Mouse (Mus musculus): ENCODE data around the gene Trim7.
"Not testable (repeated sequence)": the region's sequence is repeated elsewhere in the genome, so short reads cannot be mapped to it uniquely, and the experiment has no call there.

Trim7 gene

GRCm38 (mm10) chr11:48827926-48828325, 2.0 kb downstream of the Trim7 start:
- DNase-seq = no peak

GRCm38 (mm10) chr11:48830279-48830678, 4.3 kb downstream of the Trim7 start:
- DNase-seq = no peak

- no peak for DNase-seq
Measured at GRCm38 (mm10) chr11:48831273-48831672, 5.3 kb downstream of the Trim7 start.

DNA sequence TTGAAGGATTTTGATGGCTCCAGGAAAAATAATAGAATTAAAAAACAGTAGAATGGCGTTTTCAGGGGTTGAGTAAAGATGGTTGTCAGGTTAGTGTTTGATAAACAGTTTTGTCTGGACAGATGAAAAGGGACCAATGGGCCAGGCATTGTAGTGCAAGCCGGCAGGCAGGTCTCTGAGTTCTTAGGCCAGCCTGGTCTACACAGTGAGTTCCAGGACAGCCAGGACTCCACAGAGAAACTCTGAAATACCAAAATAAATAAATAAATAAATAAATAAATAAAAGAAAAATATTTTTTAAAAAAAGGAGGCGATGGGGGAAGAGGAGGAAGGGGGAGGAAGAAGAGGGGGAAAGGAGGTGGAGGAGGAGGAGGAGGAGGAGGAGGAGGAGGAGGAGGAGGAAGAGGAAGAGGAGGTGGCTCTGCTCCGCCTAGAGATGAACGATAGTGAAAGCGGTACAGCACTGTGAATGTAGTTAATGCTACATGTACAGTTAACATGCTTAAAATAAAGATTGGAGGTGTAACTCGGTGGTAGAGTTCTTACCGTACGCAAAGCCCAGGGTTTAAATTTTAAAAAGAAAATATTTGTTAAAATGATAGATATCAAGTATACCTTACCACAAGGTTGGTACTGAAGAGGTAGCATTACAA, 7.3 kb downstream of the Trim7 start:
- no peak for DNase-seq

GRCm38 (mm10) chr11:48833731-48834639, 8.0 kb downstream of the Trim7 start:
- peak; percentile 92 to 95 for DNase-seq

GRCm38 (mm10) chr11:48835923-48836322, 10.0 kb downstream of the Trim7 start:
- peak in 1 of 2 experiments; percentile 39 for DNase-seq

GRCm38 (mm10) chr11:48836990-48837309, 11.0 kb downstream of the Trim7 start:
- peak; percentile 69 to 92 for DNase-seq

DNA sequence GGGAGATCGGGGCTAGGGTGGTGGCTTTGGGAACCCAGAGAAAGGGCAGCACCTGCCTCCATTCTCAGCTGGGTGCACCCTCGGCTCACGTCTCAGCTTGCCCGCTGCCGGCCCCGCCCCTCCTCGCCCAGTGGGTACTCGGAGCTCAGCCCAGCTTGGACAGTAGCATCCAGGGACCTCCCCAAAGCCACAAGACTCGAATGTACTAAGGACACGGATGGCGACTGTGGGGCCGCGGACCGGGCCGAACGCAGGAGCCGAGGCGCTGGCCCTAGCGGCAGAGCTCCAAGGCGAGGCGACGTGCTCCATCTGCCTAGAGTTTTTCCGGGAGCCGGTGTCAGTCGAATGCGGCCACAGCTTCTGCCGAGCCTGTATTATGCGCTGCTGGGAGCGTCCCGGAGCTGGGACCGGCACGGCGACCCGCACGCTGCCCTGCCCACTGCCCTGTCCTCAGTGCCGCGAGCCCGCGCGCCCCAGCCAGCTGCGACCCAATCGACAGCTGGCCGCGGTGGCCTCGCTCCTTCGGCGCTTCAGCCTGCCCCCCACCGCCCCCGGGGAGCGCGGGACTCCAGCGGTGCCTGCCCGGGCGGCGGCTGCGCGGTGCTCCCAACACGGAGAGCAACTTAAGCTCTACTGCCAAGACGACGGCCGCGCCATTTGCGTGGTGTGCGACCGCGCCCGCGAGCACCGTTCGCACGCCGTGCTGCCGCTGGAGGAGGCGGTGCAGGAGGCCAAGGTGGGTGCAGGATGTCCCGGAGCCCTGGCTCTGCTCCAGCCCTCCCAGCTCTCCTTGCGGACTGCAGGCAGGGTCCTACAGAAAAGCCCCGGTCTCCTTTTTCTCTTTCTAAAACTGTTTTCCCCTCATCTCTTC, 11.6 kb downstream of the Trim7 start:
- peak; percentile 83 to 91 for DNase-seq

DNA sequence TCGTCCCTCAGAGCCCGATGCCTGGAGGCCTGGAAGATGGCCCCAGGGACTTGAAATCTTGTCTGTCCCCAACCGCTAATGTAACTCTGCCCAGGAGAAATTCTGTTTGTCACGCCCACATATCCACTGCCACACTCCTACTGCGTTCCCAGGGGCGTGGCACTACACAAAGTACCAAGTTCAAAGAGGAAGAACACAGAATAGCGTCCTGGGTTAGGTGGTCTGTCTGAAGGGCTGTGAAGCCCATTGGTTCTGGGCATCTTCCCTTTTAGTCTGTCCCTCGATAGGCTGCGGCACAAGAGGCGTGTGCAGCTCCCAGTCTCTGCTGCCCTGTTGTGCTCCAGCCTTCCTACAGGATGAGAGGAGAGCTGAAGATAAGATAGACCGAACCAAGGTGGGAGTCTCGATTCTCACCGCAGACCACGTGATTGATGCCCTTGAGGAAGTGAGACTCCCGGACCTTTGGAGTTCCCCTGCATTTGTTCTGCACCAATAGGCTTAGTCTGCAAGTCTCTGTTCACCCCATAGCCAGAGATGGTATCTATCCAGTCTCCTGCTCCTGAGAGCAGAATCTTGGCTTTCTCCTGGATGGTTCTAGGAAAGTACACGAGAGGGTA, 12.3 kb downstream of the Trim7 start:
- DNase-seq = peak; percentile 64 to 80

DNA sequence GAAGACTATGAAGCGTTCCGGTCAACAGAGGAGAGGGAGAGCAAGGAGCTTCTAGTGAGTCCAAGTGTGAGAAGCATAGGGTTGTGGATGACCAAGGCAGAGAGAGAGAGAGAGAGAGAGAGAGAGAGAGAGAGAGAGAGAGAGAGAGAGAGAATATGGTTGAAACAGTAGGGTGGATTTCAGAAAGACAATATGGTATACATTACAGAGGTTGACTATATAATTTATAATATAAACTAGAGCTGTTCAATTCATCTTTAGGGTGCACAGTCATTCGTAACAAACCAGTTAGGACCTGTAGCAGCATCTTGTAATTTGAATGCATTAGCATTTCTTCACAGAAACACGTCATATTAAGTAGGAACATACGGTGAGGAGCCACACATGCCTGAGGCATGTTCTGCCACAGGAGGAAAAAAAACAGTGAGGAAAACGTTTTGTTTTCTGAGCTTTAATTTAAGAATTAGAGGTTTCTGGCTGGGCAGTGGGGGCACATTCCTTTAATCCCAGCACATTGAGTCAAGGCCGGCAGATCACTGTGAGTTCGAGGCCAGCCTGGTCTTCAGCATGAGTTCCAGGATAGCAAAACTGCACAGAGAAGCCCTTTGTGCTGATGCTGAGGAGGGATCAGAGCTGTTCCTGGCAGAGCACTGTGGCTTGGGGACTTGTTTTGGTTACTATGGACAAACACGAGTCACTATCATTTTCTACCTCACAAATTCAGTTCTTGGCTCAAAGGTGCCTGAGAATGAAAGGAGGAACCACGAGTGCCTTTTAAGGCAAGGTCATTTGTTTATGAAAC, 13.1 kb downstream of the Trim7 start:
- DNase-seq = no peak

DNA sequence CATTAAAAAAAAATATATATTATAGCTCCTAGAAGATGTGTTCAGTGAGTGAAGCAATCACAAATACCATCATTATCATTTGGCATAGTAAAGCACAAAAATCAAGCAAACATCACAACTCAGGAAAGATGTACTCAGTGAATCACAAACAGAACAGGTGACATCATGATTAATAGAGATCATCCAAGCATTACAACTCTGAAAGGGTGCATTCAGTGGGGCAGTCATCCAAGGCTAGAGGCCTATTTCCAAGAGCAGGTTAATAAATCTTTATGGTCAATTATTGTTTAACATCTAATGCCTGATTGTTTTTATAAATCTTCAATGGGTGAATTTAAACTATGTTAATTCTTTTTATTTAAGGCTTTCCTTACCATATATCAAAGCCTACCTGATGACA, 14.9 kb downstream of the Trim7 start:
- DNase-seq = peak; percentile 61 to 80

DNA sequence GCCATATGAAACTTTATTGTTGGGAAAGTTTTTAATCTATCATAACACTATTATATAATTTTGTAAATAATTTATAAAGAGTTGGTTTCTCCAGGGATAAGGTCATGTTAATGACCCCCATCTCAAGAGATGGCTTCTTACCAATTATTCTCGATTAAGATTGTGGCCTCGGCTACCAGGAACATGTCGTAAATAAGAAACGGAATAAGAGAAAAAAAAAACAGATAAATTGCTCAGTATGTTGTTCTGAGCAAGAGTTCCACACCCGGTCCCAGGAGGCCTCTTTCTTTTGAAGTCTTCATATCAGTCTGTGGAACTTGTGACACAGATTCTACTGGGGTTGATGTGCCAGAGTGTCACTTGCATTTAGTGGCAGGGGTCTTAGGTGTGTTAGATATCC, 15.3 kb downstream of the Trim7 start:
- no peak for DNase-seq

DNA sequence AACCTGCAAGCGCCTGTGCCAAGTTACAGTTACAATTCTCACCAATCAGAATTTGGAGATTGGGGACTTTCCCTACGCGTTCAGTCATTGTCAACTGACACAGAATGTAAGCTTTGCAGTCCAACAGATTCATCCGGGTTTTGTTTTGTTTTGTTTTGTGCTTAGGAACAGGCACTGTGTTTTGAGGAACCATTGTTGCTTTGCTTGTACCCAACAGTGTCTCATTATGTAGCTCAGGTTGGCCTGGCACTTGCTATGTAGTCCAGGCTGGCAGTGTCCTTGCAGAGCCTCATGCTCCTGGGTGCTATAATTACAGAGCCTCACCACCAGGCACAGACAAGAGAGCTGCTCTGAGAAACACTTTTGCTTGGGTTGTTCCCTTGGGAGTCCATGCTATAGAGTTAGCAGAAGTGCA, 16.4 kb downstream of the Trim7 start:
- no peak for DNase-seq

GRCm38 (mm10) chr11:48843202-48843601, 17.3 kb downstream of the Trim7 start:
- peak; percentile 66 to 89 for DNase-seq

DNA sequence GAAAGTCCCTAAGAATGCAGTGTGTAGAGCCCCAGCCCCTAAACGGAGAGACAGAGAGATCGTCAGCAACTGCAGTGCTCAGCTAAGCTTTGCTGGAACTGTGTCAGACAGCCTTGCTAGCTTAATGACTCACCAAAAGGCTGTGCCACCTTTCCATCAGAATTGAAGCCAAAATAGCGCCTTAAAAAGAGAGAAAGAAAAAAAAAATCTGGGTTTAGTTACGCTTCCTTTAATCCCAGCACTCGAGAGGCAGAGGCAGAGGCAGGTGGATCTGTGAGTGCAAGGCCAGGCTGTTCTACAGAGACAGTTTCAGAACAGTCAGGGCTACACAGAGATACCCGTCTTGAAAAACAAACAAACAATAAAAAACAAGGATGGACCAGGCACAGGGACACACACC, 18.4 kb downstream of the Trim7 start:
- peak; percentile 56 to 68 for DNase-seq

DNA sequence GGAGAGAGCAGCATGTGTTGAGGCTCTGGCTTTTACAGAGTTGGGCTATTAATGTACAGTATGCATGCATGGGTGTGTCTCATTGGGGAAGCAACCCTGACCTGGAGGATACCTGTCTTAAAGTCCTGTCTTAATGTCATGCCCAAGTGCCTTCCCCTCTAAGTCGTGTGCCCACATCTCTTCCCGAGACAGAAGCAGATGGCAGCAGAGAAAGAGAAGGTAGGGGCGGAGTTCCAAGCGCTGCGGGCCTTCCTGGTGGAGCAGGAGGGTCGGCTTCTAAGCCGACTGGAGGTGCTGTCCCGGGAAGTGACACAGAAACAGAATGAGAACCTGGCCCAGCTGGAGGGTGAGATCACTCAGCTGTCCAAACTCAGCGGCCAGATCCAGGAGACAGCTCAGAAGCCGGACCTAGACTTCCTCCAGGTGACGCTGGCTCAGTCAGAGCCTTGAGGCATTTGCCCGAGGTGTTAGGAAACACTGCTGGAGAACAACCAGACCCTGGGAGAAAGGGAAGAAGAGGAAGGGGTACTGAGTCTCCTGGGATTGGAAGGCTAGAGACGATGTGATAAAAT, 19.4 kb downstream of the Trim7 start:
- DNase-seq = peak in 1 of 2 experiments; percentile 16

GRCm38 (mm10) chr11:48846362-48846761, 20.4 kb downstream of the Trim7 start:
- DNase-seq = not testable (repeated sequence)

GRCm38 (mm10) chr11:48846881-48847280, 20.9 kb downstream of the Trim7 start:
- DNase-seq = no peak

DNA sequence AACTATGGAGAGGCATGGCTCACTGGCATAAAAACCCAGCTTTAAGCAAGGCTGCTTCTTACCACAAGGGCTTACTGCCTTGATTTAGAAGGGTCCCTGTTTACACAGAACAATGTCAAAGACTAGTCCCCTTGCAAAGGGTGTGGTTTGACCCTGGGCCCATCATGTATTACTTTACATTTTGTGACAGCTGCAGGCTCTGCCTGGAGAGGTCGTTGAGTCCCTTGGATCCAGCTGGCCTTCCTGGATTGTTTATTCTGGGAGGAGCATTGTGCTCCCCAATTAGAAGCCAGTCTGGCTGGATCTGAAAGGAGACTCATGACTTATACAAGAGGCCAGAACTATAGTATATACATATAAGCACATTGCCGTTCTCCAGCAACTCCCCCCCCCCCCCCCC, 24.3 kb downstream of the Trim7 start:
- no peak for DNase-seq

GRCm38 (mm10) chr11:48851270-48851995, 25.5 kb downstream of the Trim7 start:
- peak in 1 of 2 experiments; percentile 21 for DNase-seq

GRCm38 (mm10) chr11:48852190-48852589, 26.2 kb downstream of the Trim7 start:
- no peak for DNase-seq
